Mouse (Mus musculus) forebrain, postnatal 0 days (tissue): Measurements from ENCODE around the gene Slc25a4. TPM values are rescaled to one million over a fixed set of nuclear protein-coding genes. Genes with fewer than 3 reads are reported as not detected.

Experiments
- ATAC-seq: fragments of 200-750 bp; cut with Nextera tagmentation; 2 replicates; pipeline ENCODE4 v1.8.0; 2017; ENCODE audit warnings: mild to moderate bottlenecking, moderate library complexity
- DNase-seq: peaks from one replicate; pipeline ENCODE4 v3.0.0-alpha.2; 2015
- H3K27ac ChIP-seq: fragments of 300-500 bp; sonication (generic); 2 replicates; pipeline ENCODE4 v1.5.1; 2014; ENCODE audit warnings: low read depth, mild to moderate bottlenecking, antibody characterized with exemption, low read length, moderate library complexity, mixed read lengths
- H3K27me3 ChIP-seq: fragments of 300-500 bp; sonication (generic); 2 replicates; pipeline ENCODE4 v1.6.1; 2014; ENCODE audit warnings: mild to moderate bottlenecking, low read length, mixed read lengths; ENCODE audit not compliant: insufficient read depth
- H3K36me3 ChIP-seq: fragments of 300-500 bp; sonication (generic); 2 replicates; pipeline ENCODE4 v1.6.1; 2014; ENCODE audit warnings: mild to moderate bottlenecking, moderate library complexity; ENCODE audit not compliant: insufficient read depth
- H3K4me1 ChIP-seq: fragments of 300-500 bp; sonication (generic); 2 replicates; pipeline ENCODE4 v1.6.1; 2014; ENCODE audit warnings: antibody characterized with exemption; ENCODE audit not compliant: insufficient read depth
- H3K4me2 ChIP-seq: fragments of 300-500 bp; sonication (generic); 2 replicates; pipeline ENCODE4 v1.6.1; 2014; ENCODE audit warnings: low read depth, mild to moderate bottlenecking, moderate library complexity
- H3K4me3 ChIP-seq: fragments of 300-500 bp; sonication (generic); 2 replicates; pipeline ENCODE4 v1.5.1; 2014; ENCODE audit warnings: low read depth, low read length, mixed read lengths
- H3K9ac ChIP-seq: fragments of 300-500 bp; sonication (generic); 2 replicates; pipeline ENCODE4 v1.6.1; 2014; ENCODE audit warnings: mild to moderate bottlenecking
- H3K9me3 ChIP-seq: fragments of 300-500 bp; sonication (generic); 2 replicates; pipeline ENCODE4 v1.6.1; 2016; ENCODE audit warnings: low read length
- CTCF ChIP-seq: sonication (generic); IDR thresholded peaks from 2 replicates; pipeline ENCODE4 v1.5.1; 2016; ENCODE audit warnings: antibody characterized with exemption, control low read depth, low read depth
- WGBS: fragments of 180-500 bp; shearing (Covaris S2); extraction: QIAGEN DNeasy Blood & Tissue Kit; methylation state at CpG from one replicate; pipeline ENCODE4 v1.1.7; 2014; 5-methylcytosine and 5-hydroxymethylcytosine counted together
- microRNA-seq, 2 experiments: library from miRNA; unstranded; fragments of <30 nt; microRNA quantifications; one replicate each; pipeline ENCODE4; 2016
- polyA plus RNA-seq: library from polyadenylated mRNA; unstranded; fragments of >200 nt; fragmentation: Nextera tagmentation; extraction: Ambion mirVana; gene quantifications from 2 replicates; pipeline ENCODE4 v1.2.1, GENCODE M21; 2015
- total RNA-seq: library from RNA; depleted of rRNA; stranded (reverse); fragments of >200 nt; gene quantifications from 2 replicates; pipeline ENCODE4 v1.2.3, GENCODE M21; 2014; rRNA removed

Slc25a4 gene
- total and polyA plus RNA-seq, 2 experiments from 2014 or later, result 925 to 945 TPM

- H3K9ac ChIP-seq, result no peak overlapping the region
- H3K4me2 ChIP-seq, result no peak overlapping the region
- peak; percentile 83 for TF ChIP-seq CTCF
- no peak overlapping the region for H3K4me3 ChIP-seq
- ATAC-seq (peak; percentile 54; the same call in 1 of the 2 replicates), DNase-seq (peak; percentile 77)
- no peaks in the 10 kb centered on the region for H3K4me1 ChIP-seq
- H3K27ac ChIP-seq, result no peak overlapping the region
- no peaks in the 10 kb centered on the region for H3K9me3 ChIP-seq
- WGBS, result 5% methylated on average over 2 of the region's 2 CpGs
- H3K27me3 ChIP-seq, result no peaks in the 10 kb centered on the region
- 0 out of 2 replicates have a peak, but pooled peaks cover 3% of the 10 kb centered on the region for H3K36me3 ChIP-seq
Observed at GRCm38 (mm10) chr8:46185361-46185760, 25.7 kb downstream of the Slc25a4 start.

- no peaks in the 10 kb centered on the region for H3K27me3 ChIP-seq
- ATAC-seq (no peak), DNase-seq (no peak)
- WGBS, result 95% methylated on average over 7 of the region's 7 CpGs
- H3K27ac ChIP-seq, result no peak overlapping the region
- no peak overlapping the region for H3K9ac ChIP-seq
- no peak for TF ChIP-seq CTCF
- no peak overlapping the region for H3K4me3 ChIP-seq
- 0 out of 2 replicates have a peak, but pooled peaks cover 3% of the 10 kb centered on the region for H3K36me3 ChIP-seq
- H3K4me1 ChIP-seq, result no peaks in the 10 kb centered on the region
- no peaks in the 10 kb centered on the region for H3K9me3 ChIP-seq
- H3K4me2 ChIP-seq, result no peak overlapping the region
Observed at GRCm38 (mm10) chr8:46180136-46180535, 30.9 kb downstream of the Slc25a4 start.

- no peak for TF ChIP-seq CTCF
- Histone ChIP-seq H3K9me3 (no peaks in the 10 kb centered on the region), H3K4me3 (no peak overlapping the region), H3K27ac (no peak overlapping the region), H3K4me2 (no peak overlapping the region), H3K4me1 (no peaks in the 10 kb centered on the region), H3K36me3 (peaks cover 18% of the 10 kb centered on the region), H3K27me3 (no peaks in the 10 kb centered on the region), H3K9ac (no peak overlapping the region)
- 79% methylated on average over 2 of the region's 2 CpGs for WGBS
- DNase-seq (no peak), ATAC-seq (no peak)
Observed at GRCm38 (mm10) chr8:46173651-46174050, 37.4 kb downstream of the Slc25a4 start.

GRCm38 (mm10) chr8:46163870-46164190, 47.3 kb downstream of the Slc25a4 start:
- Histone ChIP-seq H3K4me3 (peak overlapping the region; percentile 65), H3K9ac (peak overlapping the region; percentile 71), H3K36me3 (no peaks in the 10 kb centered on the region), H3K27me3 (no peaks in the 10 kb centered on the region), H3K9me3 (no peaks in the 10 kb centered on the region), H3K4me2 (peak overlapping the region; percentile 78), H3K4me1 (peaks cover 6% of the 10 kb centered on the region; the same call in 1 of the 2 replicates), H3K27ac (peak overlapping the region; percentile 80)
- DNase-seq (no peak), ATAC-seq (0 out of 2 replicates have a peak, but pooled peaks have one; percentile 0)
- WGBS, result under 1% methylated on average over 23 of the region's 25 CpGs
- no peak for TF ChIP-seq CTCF

- 0 out of 2 replicates have a peak, but pooled peaks have one; percentile 2 for TF ChIP-seq CTCF
- Histone ChIP-seq H3K4me1 (peaks cover 6% of the 10 kb centered on the region; the same call in 1 of the 2 replicates), H3K27ac (peak overlapping the region; percentile 80), H3K4me2 (peak overlapping the region; percentile 78), H3K4me3 (peak overlapping the region; percentile 65), H3K36me3 (no peaks in the 10 kb centered on the region), H3K9me3 (no peaks in the 10 kb centered on the region), H3K9ac (peak overlapping the region; percentile 71), H3K27me3 (no peaks in the 10 kb centered on the region)
- ATAC-seq (peak; percentile 99), DNase-seq (peak; percentile 97)
- WGBS, result 2% methylated on average over 68 of the region's 77 CpGs
Observed at GRCm38 (mm10) chr8:46162953-46163869, 47.9 kb downstream of the Slc25a4 start.

Small RNA genes lying within 50 kb of the gene (microRNA-seq; reads per million reads assigned to microRNA genes)
- gene Gm23812, result 0 reads per million in 2 experiments

Other genes with a start within 250 kb of the Slc25a4 start
- gene 1700029J07Rik, start 236.0 kb downstream of the Slc25a4 start, total RNA-seq, result 2.8 and 3.2 TPM in 2 replicates
- 3.0 and 4.2 TPM in 2 replicates for gene 1700029J07Rik, start 236.0 kb downstream of the Slc25a4 start, polyA plus RNA-seq
- 30.0 and 39.5 TPM in 2 replicates for gene Ufsp2, start 235.8 kb downstream of the Slc25a4 start, total RNA-seq
- gene Ufsp2, start 235.8 kb downstream of the Slc25a4 start, polyA plus RNA-seq, result 47.2 and 48.5 TPM in 2 replicates
- gene Lrp2bp, start 212.0 kb downstream of the Slc25a4 start, total RNA-seq, result 0.29 and 0.31 TPM in 2 replicates
- 0.22 and 0.25 TPM in 2 replicates for gene Lrp2bp, start 212.0 kb downstream of the Slc25a4 start, polyA plus RNA-seq
- gene Ankrd37, start 205.6 kb downstream of the Slc25a4 start, total RNA-seq, result 8.3 and 10.5 TPM in 2 replicates
- gene Ankrd37, start 205.6 kb downstream of the Slc25a4 start, polyA plus RNA-seq, result 12.9 and 14.5 TPM in 2 replicates
- gene Cfap97, start 59.5 kb downstream of the Slc25a4 start, total RNA-seq, result 17.5 and 24.4 TPM in 2 replicates
- gene Cfap97, start 59.5 kb downstream of the Slc25a4 start, polyA plus RNA-seq, result 15.4 and 22.1 TPM in 2 replicates
- gene Snx25, start 59.1 kb downstream of the Slc25a4 start, total RNA-seq, result 34.9 and 44.7 TPM in 2 replicates
- 7.5 and 7.7 TPM in 2 replicates for gene Snx25, start 59.1 kb downstream of the Slc25a4 start, polyA plus RNA-seq
- gene Helt, start 83.4 kb upstream of the Slc25a4 start, total RNA-seq, result 0.90 and 0.92 TPM in 2 replicates
- 0.81 and 1.4 TPM in 2 replicates for gene Helt, start 83.4 kb upstream of the Slc25a4 start, polyA plus RNA-seq